Mouse (Mus musculus) cortical plate, adult 2 months (tissue): ENCODE measurements around the gene Mapk13.

Experiments used
- CTCF ChIP-seq: fragments of 200-500 bp; IDR thresholded peaks from 2 replicates; pipeline ENCODE4 v1.5.1; 2011; ENCODE audit warnings: mild to moderate bottlenecking, control low read depth, low read length; ENCODE audit not compliant: insufficient read depth; ENCODE audit errors: extremely low read depth
- POLR2A ChIP-seq: fragments of 200-500 bp; IDR thresholded peaks from 2 replicates; pipeline ENCODE4 v1.6.1; 2011; ENCODE audit warnings: mild to moderate bottlenecking, low read length, control low read depth; ENCODE audit not compliant: insufficient read depth; ENCODE audit errors: extremely low read depth

- no peak for TF ChIP-seq CTCF
- TF ChIP-seq POLR2A: no peak
These were observed 27.9 kb downstream of the Mapk13 start for GRCm38 (mm10) chr17:28797031-28797430.
